Mouse (Mus musculus): ENCODE results near the gene Cadps2.

Cadps2 gene

DNA sequence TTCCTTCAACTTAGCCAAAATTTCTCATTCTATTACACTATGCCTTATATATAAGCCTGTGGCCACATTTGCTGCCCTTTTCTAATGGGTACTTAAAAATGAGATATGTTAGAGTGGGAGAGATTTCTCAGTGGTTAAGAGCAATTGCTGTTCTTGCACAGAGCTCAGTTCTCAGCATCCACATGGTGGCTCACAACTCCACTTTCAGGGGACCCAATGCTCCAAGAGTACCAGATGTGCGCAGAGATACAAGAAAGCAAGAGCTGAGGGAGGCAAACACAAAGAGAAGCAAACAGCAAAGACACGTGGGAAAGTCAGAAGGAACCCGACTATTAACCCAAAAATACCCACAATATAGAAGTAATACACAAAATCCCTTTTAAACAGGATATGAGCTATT, 77.0 kb downstream of the Cadps2 start:
- DNase-seq (ENCODE audit: low read depth): no peak

DNA sequence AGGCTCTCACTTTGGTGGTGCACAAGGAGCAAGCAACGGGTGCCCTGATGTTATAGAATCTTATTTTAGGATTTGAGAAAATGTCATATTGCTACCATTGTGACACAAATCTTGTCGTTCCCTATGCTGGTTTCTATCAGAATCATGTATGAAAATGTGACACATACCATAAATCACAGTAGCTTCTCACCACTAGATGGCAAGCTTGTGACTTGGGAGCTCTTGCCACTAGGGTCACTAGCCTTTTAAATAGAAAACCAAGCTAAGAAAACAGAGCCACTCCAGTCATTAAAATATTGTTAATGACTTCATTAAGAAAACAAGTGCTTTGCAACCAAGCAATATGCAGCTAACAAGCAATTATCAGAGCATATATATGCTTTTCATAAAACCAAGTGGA, 81.0 kb downstream of the Cadps2 start:
- no peak for DNase-seq (ENCODE audit: low read depth)

DNA sequence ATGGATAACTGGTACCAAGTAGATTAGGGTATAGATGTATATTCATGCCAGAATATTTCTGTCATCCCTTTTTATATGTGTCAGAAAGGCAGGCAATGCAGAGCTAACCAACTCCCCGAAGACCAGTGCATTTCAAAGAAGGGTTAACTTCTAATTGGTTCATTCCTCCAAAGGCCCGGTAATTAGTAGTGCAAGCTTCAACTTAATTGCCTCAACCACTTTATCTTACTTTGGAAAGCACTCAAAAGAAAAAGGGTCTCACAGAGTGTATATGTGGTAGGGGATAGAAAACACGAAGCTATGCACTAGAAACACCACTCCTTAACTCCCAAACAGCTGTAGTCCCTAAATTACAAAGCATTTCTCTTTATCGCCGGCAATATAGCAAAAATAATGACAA, 90.4 kb downstream of the Cadps2 start:
- DNase-seq (ENCODE audit: low read depth): no peak

DNA sequence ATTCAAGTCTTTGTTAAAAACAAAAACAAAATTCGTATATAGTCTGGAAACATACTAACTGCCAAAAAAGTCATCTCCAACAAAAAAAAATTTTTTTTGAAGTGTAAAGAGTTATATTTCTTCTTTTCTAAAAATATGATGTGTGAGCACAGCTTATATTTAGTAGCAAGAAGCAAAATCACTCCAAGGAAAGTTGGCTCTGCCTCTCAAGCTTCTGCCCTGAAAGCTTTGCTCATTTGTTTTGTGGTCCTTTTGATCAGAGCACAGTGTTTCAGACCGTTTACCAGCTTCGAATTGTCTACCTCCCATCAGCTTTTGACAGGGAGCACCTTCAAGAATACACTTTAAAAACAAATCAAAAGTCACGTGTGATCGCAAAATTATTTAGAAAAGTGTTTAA, 99.2 kb downstream of the Cadps2 start:
- no peak for DNase-seq (ENCODE audit: low read depth)

DNA sequence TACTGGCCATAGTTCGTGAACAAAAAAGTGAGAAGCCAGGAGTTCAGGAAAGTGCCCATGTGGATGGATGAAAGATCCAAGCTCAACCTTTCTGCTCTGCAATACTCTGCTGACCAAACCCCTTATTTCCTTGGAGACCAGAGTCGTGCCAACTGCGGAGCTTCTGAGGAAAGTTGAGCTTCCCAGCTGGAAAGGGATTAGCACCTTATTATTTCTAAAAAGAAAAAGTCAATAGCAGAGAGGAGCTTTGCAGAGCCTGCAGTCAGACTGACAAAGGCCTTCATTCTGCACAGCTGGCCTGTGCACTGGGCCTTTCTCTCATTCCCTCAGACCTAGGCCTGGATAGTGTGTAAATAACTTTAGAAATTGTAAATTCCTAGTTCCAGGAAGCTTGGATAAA, 106.5 kb downstream of the Cadps2 start:
- no peak for DNase-seq (ENCODE audit: low read depth)

DNA sequence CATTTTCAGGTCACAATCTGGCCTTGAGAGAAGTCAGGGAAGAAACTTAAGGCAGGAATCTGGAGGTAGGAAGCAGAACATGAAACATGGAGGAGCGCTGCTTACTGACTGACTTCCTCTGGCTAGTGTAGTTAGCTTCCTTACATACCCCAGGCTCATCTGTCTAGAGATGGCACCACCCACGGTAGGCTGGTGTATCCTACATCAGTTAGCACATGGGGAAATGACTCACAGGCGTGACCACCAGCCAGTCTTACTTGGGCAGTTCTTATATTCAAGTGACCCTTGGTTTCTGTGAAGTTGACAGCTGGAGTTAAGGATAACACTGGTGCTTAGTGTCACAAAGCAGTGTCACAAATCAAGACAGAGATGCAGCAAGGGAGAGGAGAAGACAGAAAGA, 110.6 kb downstream of the Cadps2 start:
- DNase-seq (ENCODE audit: low read depth): no peak

DNA sequence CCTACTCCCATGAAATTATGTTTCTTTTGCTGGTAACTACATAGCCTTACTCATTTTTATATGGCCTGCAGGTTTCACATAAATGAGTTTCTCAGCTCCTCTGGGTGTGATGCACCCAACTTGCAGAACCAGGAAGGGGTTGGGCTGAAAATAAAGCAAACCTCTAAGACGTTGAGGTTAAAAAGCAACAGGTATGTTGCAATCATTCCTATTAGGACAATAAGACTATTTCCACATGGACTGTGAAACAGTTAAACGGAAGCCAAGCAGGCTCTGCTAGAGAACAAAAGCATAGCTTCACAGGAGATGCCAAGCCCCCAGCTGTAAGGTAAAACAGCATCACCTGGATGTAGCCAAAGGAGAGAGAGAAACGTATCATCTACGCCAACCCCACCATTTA, 115.5 kb downstream of the Cadps2 start:
- DNase-seq (ENCODE audit: low read depth): no peak

DNA sequence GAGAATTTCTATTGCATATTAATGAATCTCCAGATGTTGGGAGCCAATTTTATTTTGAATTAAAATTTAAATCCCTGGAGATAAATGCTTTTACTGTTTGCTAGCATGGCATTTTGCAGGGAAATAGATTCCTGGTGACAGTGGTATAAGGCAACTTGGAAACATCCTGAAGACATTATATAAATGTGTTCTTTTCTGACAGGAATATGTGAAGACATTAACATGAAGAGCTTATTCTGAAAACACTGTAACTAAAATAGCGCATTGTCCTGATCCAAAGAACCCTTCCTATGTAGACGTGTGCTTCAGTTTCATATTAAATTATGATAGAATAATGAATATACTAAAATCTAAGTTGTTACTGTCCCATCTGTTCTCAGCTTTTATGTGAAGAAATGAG, 118.8 kb downstream of the Cadps2 start:
- no peak for DNase-seq (ENCODE audit: low read depth)

DNA sequence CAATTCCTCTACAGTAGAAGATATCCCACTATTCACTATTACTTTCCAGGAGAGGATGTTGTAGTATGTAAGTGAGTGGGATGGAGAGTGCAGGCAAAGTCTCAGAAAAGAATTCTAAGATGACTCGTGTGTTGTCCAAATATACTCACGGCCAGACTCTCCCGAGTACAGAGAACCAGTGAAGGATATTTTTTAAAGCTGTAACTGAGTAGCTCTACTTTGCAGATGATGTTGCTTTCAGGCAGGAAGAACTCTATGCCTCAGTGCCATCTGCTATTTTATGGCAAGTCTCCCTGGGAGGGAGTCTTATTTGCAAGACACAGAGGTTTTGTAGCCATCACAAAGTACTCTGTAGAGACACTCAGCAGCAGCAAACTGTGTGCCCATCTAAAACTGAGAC, 131.7 kb downstream of the Cadps2 start:
- DNase-seq (ENCODE audit: low read depth): no peak

DNA sequence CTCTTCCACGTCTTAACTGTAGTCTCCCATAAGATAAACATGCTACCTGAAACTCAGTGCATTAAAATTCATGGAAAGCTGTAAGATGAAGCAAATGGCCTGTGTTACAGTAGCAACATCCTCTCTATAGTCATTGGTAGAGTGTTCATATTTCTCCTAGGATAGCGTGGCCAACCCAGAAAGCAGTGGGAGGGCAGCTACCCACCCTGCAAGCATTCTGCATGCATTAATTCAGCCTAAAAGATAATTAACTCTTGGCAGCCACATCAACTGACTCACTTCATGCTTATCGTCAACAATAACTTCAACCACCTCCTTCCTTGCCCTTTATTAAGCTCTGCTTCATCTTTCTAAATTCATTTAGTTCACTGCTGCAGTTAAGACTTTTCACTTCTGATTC, 138.3 kb downstream of the Cadps2 start:
- DNase-seq (ENCODE audit: low read depth): no peak

DNA sequence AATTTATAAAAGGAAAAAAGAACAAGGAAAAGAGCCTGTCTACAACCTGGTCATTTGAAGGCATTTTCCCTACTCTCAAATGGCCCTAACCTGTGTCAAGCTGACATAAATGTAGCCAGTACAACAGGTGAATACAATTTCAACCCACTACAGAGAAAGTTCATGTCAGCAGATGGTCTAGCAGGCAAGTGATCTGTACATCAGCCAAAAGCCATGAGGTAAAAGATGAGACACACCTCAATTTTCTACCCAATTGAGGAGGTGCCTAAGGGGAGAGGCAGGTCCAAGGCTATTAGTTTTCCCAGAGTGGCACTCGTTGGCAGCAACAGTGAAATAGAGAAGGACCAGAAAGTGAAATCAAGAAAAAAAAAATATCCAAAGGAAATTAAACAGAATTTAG, 161.0 kb downstream of the Cadps2 start:
- no peak for DNase-seq (ENCODE audit: low read depth)

DNA sequence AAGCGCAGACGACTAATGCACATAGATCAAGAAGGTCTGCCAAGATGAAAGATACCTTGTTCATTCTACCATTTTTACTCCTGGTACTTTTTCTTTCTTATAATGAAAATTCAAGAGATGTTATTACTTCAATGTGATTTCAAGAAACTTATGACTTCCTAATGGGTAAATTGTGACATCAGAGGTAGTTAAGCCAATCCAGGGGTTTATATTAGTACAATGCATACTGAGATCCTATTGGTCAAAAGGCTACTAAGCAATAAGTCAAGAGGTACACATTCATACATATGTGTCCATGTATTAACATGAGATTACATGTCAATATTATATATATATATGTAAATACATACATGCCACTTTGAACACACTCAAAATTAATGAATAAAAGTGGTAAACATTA, 184.2 kb downstream of the Cadps2 start, which contains the start of gene Rnf148:
TSS of gene Rnf148 (minus strand) at position 101 of the 400 bp plus-strand sequence.
- DNase-seq (ENCODE audit: low read depth): no peak

DNA sequence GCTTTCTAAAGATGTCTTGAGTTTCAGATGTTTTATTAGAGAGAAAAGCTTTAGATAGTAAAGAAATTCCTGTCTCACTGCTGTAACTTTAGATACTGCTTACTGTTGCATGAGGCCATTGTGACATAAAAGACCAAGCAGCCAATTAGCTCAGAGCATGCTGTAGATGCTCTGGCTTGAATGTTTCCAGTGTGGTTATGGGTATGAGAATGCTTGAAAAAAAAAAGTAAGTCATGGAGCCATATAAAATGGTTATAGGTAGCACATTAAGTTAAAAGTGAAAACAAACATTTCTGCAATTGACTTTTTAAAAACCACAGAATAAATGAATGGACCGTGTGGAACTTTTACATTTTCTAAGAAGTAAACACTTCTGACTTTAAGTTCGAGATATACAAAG, 189.0 kb downstream of the Cadps2 start, which contains the start of gene Rnf133:
TSS of gene Rnf133 (minus strand) at position 101 of the 400 bp plus-strand sequence.
- DNase-seq (ENCODE audit: low read depth): no peak

DNA sequence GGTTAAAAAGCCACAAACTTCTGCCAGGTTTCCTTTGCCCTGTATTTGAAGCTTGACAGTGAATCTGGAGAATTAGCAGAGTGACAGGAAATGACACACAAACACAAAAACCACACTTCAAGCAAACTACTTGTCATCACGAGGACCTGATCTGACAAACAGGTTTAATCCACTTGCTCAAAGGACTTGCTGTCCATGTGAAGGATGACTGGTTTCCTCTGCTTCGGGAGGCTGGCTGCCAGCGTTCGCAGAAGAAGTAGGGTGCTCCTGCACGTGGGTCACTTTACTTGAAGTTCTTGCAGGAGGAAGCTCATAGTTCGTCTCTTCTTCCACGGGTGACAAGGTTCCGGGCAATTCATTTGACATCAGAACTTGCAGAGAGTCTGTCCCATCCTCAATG, 190.5 kb downstream of the Cadps2 start:
- no peak for DNase-seq (ENCODE audit: low read depth)

DNA sequence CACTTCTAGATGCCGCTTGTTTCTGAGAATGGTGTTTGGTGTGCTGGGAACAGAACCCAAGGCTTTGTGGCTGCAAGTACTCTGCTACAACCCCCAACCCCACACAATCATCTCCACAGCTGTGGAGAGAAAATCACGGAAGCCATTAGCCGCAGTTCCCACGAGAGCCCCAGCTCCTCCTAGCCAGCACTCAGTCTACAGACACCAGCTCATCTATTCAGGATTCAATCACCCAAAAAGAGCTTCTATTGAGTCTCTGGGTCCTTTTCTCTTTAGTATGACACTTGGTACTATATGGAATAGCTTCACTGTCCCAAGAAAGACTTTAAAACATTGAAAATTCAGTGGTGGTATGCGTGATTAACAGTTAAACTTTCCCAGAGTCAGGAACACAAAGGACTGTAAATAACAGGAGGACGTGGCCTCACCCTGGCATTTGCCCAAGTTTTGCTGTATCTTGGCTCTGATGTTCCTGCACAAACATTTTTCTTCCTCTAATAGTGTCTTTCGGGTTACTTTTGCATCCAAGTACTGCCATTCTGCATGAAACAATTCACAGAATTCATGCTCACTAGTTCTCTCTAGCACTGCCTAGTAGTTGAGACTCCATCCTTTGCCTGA, 191.5 kb downstream of the Cadps2 start:
- no peak for DNase-seq (ENCODE audit: low read depth)

DNA sequence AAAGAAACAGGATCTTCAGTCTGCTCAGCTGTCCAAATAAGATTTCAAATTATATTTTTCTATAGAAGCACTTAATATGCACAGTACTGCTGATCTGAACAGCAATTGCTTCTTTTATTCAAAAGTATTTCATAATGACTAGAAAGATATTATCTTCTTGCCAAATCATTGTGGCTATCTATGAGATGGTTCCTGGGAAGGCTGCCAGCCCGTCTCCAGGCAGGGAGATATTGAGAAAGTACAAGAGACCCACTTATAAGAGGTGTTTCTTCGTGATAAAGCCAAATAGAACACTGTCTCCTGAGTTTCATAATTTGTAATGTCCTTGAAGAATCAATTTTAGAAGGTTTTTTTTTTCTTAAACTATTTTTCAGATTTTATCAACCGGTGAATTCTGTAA, 202.1 kb downstream of the Cadps2 start:
- no peak for DNase-seq (ENCODE audit: low read depth)

DNA sequence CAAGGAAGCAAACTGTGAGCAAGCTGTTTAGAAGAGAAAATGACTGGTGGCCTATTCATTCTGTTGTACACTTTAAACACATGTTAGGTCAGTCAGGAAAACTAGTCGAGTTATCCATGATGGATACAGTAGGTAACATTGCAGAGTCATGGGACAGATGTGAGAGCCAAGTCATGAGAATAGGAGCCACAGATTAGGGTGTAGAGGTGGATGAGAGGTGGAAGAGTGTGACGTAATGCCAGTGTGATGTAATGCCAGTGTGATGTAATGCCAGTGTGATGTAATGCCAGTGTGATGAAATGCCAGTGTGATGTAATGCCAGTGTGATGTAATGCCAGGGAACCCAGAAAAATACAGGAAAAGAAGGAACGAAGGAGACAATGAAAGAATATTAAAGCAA, 204.0 kb downstream of the Cadps2 start:
- no peak for DNase-seq (ENCODE audit: low read depth)

DNA sequence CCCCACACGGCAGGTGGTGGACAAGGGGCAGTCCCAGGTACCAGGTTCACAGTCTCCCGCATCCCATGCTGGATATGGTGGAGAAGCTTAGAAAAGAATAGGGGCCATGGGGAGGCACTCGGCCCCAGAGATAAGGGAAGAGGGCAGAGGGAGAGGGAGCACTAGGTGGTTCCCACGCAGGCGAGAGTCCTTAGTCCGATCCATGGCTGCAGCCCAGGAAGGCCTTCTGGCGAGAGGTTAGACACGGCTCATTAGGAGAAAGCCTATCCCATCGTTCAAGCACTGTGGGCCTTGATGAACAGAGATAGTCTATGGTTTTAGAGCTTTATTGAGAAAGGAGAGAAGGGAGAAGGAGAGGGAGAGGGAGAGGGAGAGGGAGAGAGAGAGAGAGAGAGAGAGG, 205.2 kb downstream of the Cadps2 start:
- DNase-seq (ENCODE audit: low read depth): no peak

DNA sequence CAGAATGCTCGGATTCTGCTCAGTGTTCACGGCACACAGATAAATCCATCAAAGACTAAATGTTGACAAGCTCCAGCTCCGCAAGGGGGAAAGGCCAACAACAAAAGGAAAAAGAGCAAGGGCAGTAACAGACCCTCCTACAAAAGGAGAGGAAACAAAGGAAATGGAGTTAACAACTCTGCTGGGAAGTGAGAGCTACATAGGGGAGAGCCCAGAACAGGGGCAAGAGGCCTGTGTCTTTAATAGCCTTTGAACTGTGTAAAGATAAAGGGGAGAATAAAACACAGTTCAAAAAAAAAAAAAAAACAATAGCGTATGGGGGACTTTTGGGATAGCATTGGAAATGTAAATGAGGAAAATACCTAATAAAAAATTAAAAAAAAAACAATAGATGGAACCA, 208.8 kb downstream of the Cadps2 start:
- no peak for DNase-seq (ENCODE audit: low read depth)

DNA sequence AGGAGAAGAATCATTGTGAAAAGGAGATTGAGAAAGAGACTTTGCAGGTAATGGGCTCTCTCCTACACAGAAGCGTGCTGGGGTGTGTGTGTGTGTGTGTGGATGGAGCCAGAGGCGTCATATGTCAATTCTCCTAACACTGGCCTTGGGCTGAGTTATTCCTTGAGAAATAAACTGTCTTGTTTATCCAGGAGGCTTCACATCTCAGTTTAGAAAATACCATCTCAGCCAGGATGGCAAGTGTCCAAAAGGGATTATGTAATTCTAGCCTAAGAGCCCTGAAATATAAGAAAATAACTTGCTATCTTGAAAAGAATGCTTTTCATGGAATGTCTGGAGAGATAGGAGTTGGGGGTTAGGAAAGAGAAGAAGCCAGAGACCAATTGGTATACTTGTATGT, 264.1 kb downstream of the Cadps2 start:
- DNase-seq (ENCODE audit: low read depth): no peak

DNA sequence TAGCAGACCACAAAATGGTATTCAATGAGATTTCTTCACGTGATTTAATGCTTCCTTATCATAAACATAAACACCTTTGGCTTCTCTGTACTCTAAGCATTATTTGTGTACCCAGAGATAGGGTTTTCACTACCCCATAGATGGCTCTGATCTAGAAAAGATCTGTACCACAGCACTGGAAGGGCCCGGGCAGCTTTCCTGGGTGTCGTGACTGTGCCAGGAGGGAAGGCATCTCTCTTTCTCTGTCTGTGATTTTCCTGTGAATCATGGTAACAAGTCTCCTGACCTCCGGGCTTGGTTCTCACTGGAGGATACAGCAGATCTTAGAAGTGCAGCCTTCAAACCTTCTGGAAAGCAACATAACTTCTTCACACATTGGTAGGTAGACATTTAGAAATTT, 265.5 kb downstream of the Cadps2 start:
- no peak for DNase-seq (ENCODE audit: low read depth)

DNA sequence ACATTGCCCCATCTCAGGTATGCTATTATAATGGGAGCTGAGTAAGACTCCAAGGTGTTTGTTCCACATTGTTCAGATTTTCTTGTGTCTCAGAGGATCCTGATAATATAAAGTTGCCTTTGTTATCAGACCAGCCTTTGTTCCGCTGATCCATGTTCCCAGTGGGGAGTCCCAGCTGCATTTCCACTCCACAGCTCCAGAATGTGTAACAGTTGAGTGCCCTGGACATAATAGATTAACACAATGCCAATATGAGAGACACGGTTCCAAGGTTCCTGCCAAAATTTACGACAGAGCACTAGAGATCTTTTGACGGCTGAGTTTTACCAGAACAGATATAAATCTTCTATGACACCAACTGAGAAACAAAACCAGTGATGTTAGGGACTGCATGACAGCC, 266.8 kb downstream of the Cadps2 start:
- DNase-seq (ENCODE audit: low read depth): no peak

DNA sequence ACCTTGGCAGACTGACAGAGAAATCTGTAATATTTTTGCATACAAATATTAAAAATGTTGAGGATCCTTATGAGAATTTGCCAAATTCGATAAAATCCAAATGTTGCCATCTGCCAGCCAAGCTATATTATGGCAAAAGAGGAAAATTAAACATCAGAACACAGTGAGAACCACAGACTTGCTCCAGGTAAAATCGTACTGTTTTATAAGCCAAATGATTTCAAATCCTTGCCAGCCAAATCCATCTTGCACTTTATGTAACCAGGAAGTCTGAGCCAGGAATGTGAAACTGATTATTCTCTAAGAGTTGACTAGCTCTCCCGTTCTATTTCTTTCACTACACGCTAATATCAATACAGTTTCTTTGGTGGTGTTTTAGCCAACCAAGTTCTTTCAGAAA, 269.5 kb downstream of the Cadps2 start:
- no peak for DNase-seq (ENCODE audit: low read depth)

DNA sequence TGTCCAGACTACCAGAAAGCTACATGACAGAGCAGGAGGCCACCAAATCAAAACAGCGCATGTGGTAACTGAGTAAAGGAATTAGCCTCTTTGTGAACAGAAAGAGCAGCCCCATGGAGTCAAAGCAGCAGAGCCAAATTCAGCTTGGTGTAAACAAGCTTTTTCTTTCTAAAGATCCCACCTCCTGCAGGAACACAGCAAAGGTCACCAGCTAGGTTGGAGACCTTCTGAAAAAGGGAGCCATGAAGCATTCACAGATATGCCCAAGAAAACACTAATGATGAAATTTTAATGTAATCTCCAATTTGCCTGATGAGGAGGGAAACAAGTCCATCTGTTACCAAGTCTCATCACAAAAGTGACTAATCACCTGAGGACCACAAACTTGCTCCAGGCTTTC, 270.5 kb downstream of the Cadps2 start:
- no peak for DNase-seq (ENCODE audit: low read depth)

DNA sequence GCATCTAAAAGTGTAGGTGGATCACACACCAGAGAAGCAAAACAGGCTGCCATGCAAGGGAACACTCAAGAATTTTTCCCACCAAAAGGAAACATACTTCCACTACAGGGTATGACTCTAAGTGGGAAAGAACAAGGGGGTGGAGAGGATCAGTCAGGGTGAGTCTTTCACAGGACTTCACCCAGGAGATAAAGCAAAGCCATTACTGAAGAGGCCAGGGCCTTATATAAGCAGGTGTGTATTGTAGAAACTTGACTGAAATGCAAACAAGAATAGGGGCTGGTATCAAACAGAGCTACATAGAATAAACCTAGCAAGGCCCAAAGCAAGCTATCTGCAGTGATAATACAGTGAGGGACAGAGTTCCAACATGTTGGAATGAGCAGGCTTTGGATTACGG, 271.6 kb downstream of the Cadps2 start:
- DNase-seq (ENCODE audit: low read depth): no peak
